Mouse (Mus musculus): ENCODE measurements at regions not wholly inside any gene's neighbourhood (a gene's known extent, or its start where the extent isn't known, plus 50 kb on each side); places are given as distances from the start of the nearest gene placed in this dataset.

DNA sequence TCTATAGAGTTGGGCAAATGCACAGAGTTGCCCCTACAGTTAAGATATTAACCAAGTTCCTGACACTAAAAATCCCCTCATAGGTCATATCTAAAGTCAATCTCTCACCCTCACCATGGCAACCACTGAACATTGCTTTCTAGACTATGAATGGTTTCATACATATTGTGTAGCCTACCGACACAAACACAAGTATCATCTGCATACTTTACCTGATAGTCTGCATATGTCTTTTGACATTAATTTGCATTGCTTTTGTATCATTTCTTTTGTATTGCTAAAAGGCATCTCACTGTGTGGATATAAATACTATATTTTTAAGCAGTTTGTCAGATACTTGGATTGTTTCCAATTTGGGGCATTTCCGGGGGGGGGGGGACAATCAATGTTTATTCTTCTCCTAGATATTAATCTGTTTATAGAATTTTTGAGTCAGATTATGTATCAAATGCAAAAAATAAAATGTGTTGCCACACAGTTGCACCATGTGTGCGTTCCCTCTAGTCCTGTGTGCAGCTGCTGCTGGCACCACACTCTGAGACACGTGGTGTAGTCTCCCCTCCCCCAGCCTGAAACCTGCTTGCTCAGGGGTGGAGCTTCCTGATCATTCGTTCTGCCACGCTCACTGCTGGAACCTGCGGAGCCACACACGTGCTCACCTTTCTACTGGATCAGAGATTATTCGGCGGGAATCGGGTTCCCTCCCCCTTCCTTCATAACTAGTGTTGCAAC, 94.7 kb upstream of the Mapk10 start:
- peak in 1 of 2 experiments; percentile 38 for DNase-seq

DNA sequence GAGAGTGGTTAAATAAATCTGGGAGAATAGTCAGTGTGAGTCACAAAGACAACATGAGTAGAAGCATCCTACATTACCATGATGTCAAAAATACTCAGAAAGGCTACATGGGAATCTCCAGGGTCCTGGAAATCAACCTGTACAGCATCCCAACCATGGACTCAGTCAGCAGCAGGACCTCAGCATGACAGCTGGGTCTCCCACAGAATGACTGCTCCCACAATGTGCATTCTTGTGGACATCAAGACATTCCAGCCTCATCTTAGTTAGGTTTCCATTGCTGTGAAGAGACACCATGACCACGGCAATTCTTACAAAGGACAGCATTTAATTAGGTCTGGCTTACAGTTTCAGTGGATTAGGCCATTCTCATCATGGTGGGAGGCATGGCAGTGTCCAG, 93.8 kb upstream of the Mapk10 start:
- DNase-seq: no peak

DNA sequence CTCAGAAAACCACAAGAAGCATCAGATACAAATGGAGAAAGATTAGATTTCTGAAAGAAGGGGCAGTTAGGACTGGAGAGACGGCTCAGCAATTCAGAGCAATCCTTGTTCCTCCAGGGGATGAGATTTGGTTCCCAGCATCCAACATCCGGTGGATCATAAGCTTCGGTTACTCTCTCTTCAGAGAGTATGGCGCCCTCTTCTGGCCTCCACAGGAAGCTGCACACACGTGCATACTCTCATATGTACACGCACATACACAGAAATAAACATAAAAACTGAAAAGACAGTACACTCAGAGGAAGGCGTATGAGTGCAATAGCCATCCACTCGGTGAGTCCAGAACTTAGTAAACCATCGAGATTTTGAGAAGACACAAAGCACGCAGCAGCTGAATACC, 91.6 kb upstream of the Mapk10 start:
- DNase-seq: no peak

DNA sequence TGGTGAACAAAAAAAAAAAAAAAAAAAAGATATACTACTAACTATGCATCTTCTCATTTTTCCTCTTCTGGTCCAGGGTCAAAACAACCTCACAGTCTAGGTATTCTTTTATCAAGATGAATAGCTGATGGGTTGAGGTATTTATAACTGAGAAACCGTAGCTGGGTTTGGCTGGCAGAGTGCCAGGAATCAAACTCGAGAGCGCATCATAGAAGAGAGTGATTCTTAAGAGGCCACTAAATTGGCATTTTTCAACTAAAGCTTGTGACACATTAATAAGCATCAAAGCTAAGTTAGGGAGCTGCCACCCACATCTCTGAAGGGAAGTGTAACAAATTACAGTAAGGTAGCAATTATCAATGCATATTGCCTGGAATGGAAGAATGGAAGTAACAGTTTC, 90.2 kb upstream of the Mapk10 start:
- DNase-seq: no peak

DNA sequence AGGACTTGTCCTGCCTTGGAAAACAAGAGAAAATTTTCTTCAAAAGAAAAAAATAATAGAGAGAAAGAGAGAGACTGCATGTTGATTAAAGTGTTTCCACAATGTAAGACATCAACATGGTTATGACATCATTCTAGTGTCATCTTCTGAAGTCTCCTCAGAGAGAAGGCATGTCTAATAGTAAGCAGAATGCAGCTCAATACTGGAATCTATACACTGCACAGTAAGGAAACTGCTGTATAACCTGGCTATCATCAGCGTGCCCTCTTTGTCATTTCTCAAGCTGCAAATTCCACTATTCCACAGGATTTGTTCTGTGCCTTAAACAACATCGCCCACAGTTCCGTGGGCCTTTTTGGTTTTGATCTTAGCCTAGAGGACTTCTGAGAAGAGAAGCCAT, 82.8 kb upstream of the Mapk10 start:
- no peak for DNase-seq

DNA sequence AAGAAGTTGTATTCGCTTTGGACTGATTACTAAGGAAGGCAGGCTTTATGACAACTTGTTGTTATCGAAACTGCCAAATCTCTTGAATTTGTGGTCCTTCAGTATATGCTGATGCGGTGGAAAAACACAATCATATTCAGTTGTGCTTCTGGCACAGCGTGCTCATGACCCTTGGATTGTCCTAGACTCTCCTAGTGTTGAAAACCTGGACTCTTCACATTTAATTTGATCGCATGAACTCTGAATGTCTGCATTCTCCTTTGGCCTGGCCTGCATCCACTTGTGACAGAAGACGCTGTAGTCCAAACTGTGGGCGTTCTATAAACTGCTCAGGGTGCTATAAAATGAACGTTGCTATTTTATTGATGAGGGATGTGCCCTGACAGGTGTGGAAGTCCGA, 80.6 kb upstream of the Mapk10 start:
- DNase-seq: no peak

DNA sequence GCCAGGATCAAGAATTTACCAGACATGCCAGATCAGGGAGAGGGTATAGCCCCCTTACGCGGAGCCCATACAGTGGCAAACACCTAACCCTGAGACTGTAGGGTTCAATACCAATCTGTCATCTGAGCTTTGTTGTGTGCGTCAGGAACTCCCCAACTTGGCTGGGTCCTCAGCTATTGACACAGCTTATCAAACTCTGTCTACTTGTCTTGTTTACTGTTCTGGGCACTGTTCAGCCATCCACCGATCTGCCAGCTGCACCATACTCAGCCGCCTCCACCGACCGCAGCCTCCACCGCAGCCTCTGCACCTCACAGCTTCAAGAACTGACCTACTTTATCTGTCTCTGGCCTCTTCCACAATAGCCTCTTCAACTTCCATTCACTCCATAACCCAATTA, 80.1 kb upstream of the Mapk10 start:
- no peak for DNase-seq

DNA sequence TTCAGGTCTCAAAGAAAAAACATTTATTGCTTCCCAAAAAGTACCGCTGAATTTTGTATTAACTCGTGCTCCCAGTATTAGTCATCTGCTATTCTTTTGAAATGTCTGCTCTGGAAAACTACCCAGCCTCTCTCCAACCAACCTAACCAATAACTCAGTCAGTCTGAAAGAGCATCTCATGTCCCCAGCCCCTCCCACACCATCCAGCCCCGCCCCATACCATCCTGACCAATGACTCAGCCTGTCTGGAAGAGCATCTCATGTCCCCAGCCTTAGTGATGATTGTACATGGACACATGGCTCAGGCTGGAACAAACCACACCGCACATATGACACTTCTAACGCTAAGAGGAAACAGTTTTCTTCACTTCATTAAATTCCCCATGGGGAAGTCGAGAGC, 58.1 kb upstream of the Mapk10 start:
- no peak for DNase-seq

DNA sequence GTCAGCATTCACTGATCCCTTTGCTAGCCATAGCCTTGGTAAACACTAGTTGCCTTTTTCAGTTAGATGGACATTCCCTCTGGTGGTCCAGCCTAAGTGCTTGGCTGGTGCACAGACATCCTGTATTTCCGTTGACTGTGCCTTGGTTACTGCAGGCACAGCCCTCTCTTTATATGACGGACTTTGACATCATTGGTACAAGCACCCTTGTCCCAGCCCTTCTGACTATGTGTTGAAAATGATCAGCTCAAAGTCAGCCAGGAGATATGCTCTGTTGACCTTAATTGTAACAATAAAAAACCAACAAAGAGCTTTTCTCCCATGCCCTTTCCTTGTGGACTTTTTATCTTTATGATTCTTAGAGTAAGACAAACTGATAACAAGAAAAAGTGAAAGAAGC, 53.8 kb upstream of the Mapk10 start:
- no peak for DNase-seq

DNA sequence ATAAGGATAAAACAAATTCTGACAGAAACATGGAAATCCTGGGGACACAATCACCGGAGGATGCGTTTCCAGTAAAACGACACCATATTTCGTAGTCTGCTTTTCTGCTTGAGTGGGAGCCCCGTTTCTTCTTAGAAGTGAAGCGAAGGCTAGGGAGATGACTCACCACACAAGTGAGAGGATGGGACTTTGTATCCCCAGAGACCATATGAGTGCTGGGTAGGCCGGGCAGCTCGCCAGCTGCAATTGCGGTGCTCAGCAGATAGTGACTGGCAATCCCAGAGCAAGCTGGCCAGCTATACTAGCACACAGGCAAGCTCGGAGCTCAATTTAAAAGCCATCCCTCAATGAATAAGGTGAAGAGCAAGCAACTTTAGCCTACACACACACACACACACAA, 50.3 kb upstream of the Mapk10 start:
- no peak for DNase-seq
